Mouse (Mus musculus) lung, postnatal 0 days (tissue): ENCODE data around the gene Fam122c.

Experiments used
- CTCF ChIP-seq: IDR thresholded peaks from 2 replicates; pipeline ENCODE4 v1.5.1; 2016; ENCODE audit warnings: antibody characterized with exemption, mild to moderate bottlenecking
- EP300 ChIP-seq: IDR thresholded peaks from 2 replicates; pipeline ENCODE4 v1.6.1; 2016; ENCODE audit warnings: antibody characterized with exemption, mild to moderate bottlenecking, control low read depth

DNA sequence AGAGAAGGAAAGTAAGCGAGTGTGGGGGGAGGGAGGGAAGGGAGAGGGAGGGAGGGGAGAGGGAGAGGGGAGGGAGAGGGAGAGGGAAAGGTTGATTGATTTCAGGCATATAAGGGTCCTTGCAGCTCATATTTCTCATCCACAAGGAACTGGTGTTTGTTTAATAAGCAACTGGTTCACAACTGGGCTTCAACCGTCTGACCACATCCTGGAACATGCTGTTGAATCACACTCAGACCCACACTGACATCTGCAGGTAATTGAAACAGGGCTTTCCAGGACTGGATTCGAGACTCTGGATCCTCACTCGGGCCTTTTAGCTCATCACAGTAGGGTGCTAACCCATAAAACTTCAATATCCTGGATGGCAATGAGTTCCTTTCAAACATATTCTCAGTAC is 39.5 kb upstream of the Fam122c start:
- TF ChIP-seq CTCF (peak; percentile 68), EP300 (no peak)
